Comparison of ENCODE assay signal across 8 mouse cellular contexts in genomic region chr11:21995534-21996324, GRCm38 (mm10). TPM values are rescaled to one million over a fixed set of nuclear protein-coding genes. Genes with fewer than 3 reads are reported as not detected.
DNase-seq lines count a peak whose midpoint lies in the region; ATAC-seq lines count a peak whose summit lies in the region.
"Had no signal": no experiment of that assay in that cellular context is flagged by ENCODE, and none has a peak within 500 bp of the region (broad histone marks: within the 10 kb centered on the region; RNA-seq: fewer than 3 reads in every experiment).

No protein-coding gene starts in this region.

- H3K36me3 ChIP-seq in embryonic facial prominence, embryonic 11.5 days (replicated peaks; ENCODE audit: control insufficient read depth, insufficient read depth, low read depth, low read length): no peaks in the 10 kb centered on the region
- no peaks in the 10 kb centered on the region for H3K36me3 ChIP-seq in heart, embryonic 14.5 days (ENCODE audit: control insufficient read depth, insufficient read depth, low read length)
- no peaks in the 10 kb centered on the region for H3K36me3 ChIP-seq in midbrain, embryonic 15.5 days (replicated peaks)

- H3K27ac ChIP-seq in embryonic facial prominence, embryonic 11.5 days (replicated peaks; ENCODE audit: low read depth, low read length): no peak overlapping the region
- H3K27ac ChIP-seq in heart, embryonic 14.5 days (replicated peaks in 1 of 2; ENCODE audit: control insufficient read depth in 1 of 2, insufficient read depth in 1 of 2, low read depth in 2 of 2, low read length in 2 of 2): no peak overlapping the region
- H3K27ac ChIP-seq in midbrain, embryonic 15.5 days: peak overlapping the region; percentile 37; the same call in 1 of the 2 replicates
- H3K27ac ChIP-seq: liver, embryonic 14.5 days had no signal

- intact Hi-C loops in left cerebral cortex, postnatal 10 days (cut with DNase I): loop anchor here (2.0 to 10.0 kb wide), 2 partner anchors 207 to 619 kb away; no protein-coding TSS in a partner anchor

- WGBS in embryonic facial prominence, embryonic 11.5 days: 6% methylated on average over 27 of the region's 27 CpGs
- WGBS in heart, embryonic 14.5 days: 6% methylated on average over 27 of the region's 27 CpGs
- 15% methylated on average over 27 of the region's 27 CpGs for WGBS in midbrain, embryonic 15.5 days

- H3K4me2 ChIP-seq in embryonic facial prominence, embryonic 11.5 days (ENCODE audit: low read depth, low read length): peak overlapping the region; percentile 13; the same call in 1 of the 2 replicates
- peak overlapping the region; percentile 56 for H3K4me2 ChIP-seq in heart, embryonic 14.5 days (ENCODE audit: low read length)
- H3K4me2 ChIP-seq in midbrain, embryonic 15.5 days: peak overlapping the region; percentile 61

- no peak for ATAC-seq in embryonic facial prominence, embryonic 11.5 days (replicated peaks; ENCODE audit: insufficient number of reproducible peaks, low FRiP score, low TSS enrichment, low read depth)
- no peak for ATAC-seq in heart, embryonic 14.5 days (ENCODE audit: insufficient number of reproducible peaks, insufficient read depth, low FRiP score, low read depth)
- ATAC-seq in midbrain, embryonic 15.5 days (replicated peaks): no peak

- peak overlapping the region; percentile 6; the same call in 1 of the 2 replicates for H3K9ac ChIP-seq in embryonic facial prominence, embryonic 11.5 days (replicated peaks; ENCODE audit: low read length)
- no peak overlapping the region for H3K9ac ChIP-seq in heart, embryonic 14.5 days (ENCODE audit: low read length)
- H3K9ac ChIP-seq in midbrain, embryonic 15.5 days: no peak overlapping the region; the same call in 1 of the 2 replicates
- H3K9ac ChIP-seq: liver, embryonic 14.5 days had no signal

- peak overlapping the region; percentile 32 for H3K4me3 ChIP-seq in embryonic facial prominence, embryonic 11.5 days (ENCODE audit: low read depth, low read length)
- H3K4me3 ChIP-seq in heart, embryonic 14.5 days (ENCODE audit: control insufficient read depth in 1 of 2, insufficient read depth in 1 of 2, low read depth in 1 of 2, low read length in 2 of 2): no peak overlapping the region
- peak overlapping the region; percentile 50 for H3K4me3 ChIP-seq in midbrain, embryonic 15.5 days

- no peaks in the 10 kb centered on the region for H3K9me3 ChIP-seq in embryonic facial prominence, embryonic 11.5 days (replicated peaks; ENCODE audit: control insufficient read depth, low read length)
- no peaks in the 10 kb centered on the region for H3K9me3 ChIP-seq in heart, embryonic 14.5 days (ENCODE audit: control insufficient read depth, low read length)
- no peaks in the 10 kb centered on the region for H3K9me3 ChIP-seq in midbrain, embryonic 15.5 days

- peak; percentile 33 to 46 for DNase-seq in layer of hippocampus, postnatal 10 days (ENCODE audit: low spot score in 2 of 2)
- no peak for DNase-seq in layer of hippocampus, adult 11-12 months (ENCODE audit: low spot score)
- DNase-seq in embryonic facial prominence, embryonic 11.5 days (ENCODE audit: low spot score): peak; percentile 54
- DNase-seq in left cerebral cortex, postnatal 10 days (ENCODE audit: extremely low spot score in 1 of 2, low spot score in 2 of 2): no peak
- no peak for DNase-seq in thymus, postnatal 36 days

- H3K4me1 ChIP-seq in embryonic facial prominence, embryonic 11.5 days (ENCODE audit: control insufficient read depth, insufficient read depth, low read length): peaks cover 8% of the 10 kb centered on the region
- peaks cover 6 to 13% of the 10 kb centered on the region in 2 experiments; a peak in 3 of 4 replicates for H3K4me1 ChIP-seq in heart, embryonic 14.5 days (ENCODE audit: control insufficient read depth in 2 of 2, insufficient read depth in 2 of 2, low read length in 2 of 2)
- peaks cover 31% of the 10 kb centered on the region for H3K4me1 ChIP-seq in midbrain, embryonic 15.5 days

- peaks cover 65% of the 10 kb centered on the region for H3K27me3 ChIP-seq in embryonic facial prominence, embryonic 11.5 days (ENCODE audit: control insufficient read depth, insufficient read depth, low read length)
- H3K27me3 ChIP-seq in heart, embryonic 14.5 days (ENCODE audit: control insufficient read depth, insufficient read depth, low read length): peaks cover 80% of the 10 kb centered on the region
- peaks cover 40% of the 10 kb centered on the region for H3K27me3 ChIP-seq in midbrain, embryonic 15.5 days (replicated peaks)

RNA-seq across cellular contexts. Expression of gene Otx1, which starts 7.0 kb away (rescaled TPM):
- total RNA-seq in layer of hippocampus, postnatal 10 days (2021): 1 to 10 TPM; 4.8 to 5.3 TPM
- 5.9 and 9.4 TPM in 2 replicates for polyA plus RNA-seq in embryonic facial prominence, embryonic 11.5 days (2014; fragmentation: Nextera tagmentation; extraction: Ambion mirVana)
- polyA plus RNA-seq in heart, embryonic 14.5 days (2014; fragmentation: Nextera tagmentation; extraction: Ambion mirVana): 0.05 TPM in 1 of 2 replicates, not detected in the other
- polyA plus RNA-seq in midbrain, embryonic 15.5 days (2015; fragmentation: Nextera tagmentation; extraction: Ambion mirVana): 11.5 and 12.2 TPM in 2 replicates
- 1 to 10 TPM; 6.4 to 6.6 TPM for total RNA-seq in left cerebral cortex, postnatal 10 days (2021)
- polyA plus RNA-seq: liver, embryonic 14.5 days had no signal

Comparison
In these comparisons a context has a peak if more than half of its experiments do, and no peak if none do; other contexts are left out.
1. DNase-seq: peak in layer of hippocampus, postnatal 10 days (2 of 2) and embryonic facial prominence, embryonic 11.5 days (single experiment); none in layer of hippocampus, adult 11-12 months (single experiment), left cerebral cortex, postnatal 10 days (0 of 2) and thymus, postnatal 36 days (0 of 2).
2. H3K4me3 ChIP-seq: peak in embryonic facial prominence, embryonic 11.5 days (single experiment) and midbrain, embryonic 15.5 days (single experiment); none in heart, embryonic 14.5 days (0 of 2).
3. Peak in every context shown above with its lines, with median percentiles within 50 percentile points of each other: H3K4me2 ChIP-seq.